Mouse (Mus musculus): ENCODE measurements around the gene Spryd3. TPM values are rescaled to one million over a fixed set of nuclear protein-coding genes. Genes with fewer than 3 reads are reported as not detected.

Gene Spryd3
- polyA plus RNA-seq, 1 experiment from 2014 or later, result 10.0 TPM

GRCm38 (mm10) chr15:102079221-102079620 lies 56.8 kb downstream of the Spryd3 start:
- no peak overlapping the region for H3K4me2 ChIP-seq (ENCODE audit: low read depth, low read length)
- no peak overlapping the region for H3K27ac ChIP-seq (ENCODE audit: low read depth)
- DNase-seq (no peak), ATAC-seq (no peak)
- H3K4me3 ChIP-seq (ENCODE audit: low read depth, low read length), result no peak overlapping the region
- TF ChIP-seq CTCF (IDR thresholded peaks at IDR 0.05; ENCODE audit: low read depth), result no peak
- no peak for TF ChIP-seq EP300 (IDR thresholded peaks at IDR 0.05; ENCODE audit: low read depth)
- peaks cover 26% of the 10 kb centered on the region for H3K36me3 ChIP-seq (replicated peaks; ENCODE audit: insufficient read depth, low read length)
- no peaks in the 10 kb centered on the region for H3K9me3 ChIP-seq (ENCODE audit: low read length)
- WGBS (ENCODE audit: insufficient replicate concordance), result 65% methylated on average over 4 of the region's 4 CpGs
- no peaks in the 10 kb centered on the region for H3K27me3 ChIP-seq (ENCODE audit: insufficient read depth, low read length)
- H3K9ac ChIP-seq (replicated peaks), result no peak overlapping the region
- peaks cover 23% of the 10 kb centered on the region for H3K4me1 ChIP-seq (ENCODE audit: insufficient read depth)

- Histone ChIP-seq H3K9ac (replicated peaks) (no peak overlapping the region), H3K4me1 (ENCODE audit: insufficient read depth) (peaks cover 28% of the 10 kb centered on the region), H3K27ac (ENCODE audit: low read depth) (no peak overlapping the region), H3K9me3 (ENCODE audit: low read length) (no peaks in the 10 kb centered on the region), H3K36me3 (replicated peaks; ENCODE audit: insufficient read depth, low read length) (peaks cover 7% of the 10 kb centered on the region), H3K4me3 (ENCODE audit: low read depth, low read length) (no peak overlapping the region), H3K27me3 (ENCODE audit: insufficient read depth, low read length) (no peaks in the 10 kb centered on the region), H3K4me2 (ENCODE audit: low read depth, low read length) (no peak overlapping the region)
- ATAC-seq (no peak), DNase-seq (no peak)
- 68% methylated on average over 2 of the region's 2 CpGs for WGBS (ENCODE audit: insufficient replicate concordance)
- TF ChIP-seq EP300 (IDR thresholded peaks at IDR 0.05; ENCODE audit: low read depth) (no peak), CTCF (IDR thresholded peaks at IDR 0.05; ENCODE audit: low read depth) (no peak)
Observed at GRCm38 (mm10) chr15:102077111-102077677, 58.8 kb downstream of the Spryd3 start.

GRCm38 (mm10) chr15:102074876-102075585 lies 61.0 kb downstream of the Spryd3 start:
- peak overlapping the region; percentile 89 for H3K4me2 ChIP-seq (ENCODE audit: low read depth, low read length)
- H3K4me1 ChIP-seq (ENCODE audit: insufficient read depth), result peaks cover 25% of the 10 kb centered on the region
- ATAC-seq (no peak), DNase-seq (no peak)
- H3K27me3 ChIP-seq (ENCODE audit: insufficient read depth, low read length), result no peaks in the 10 kb centered on the region
- H3K4me3 ChIP-seq (ENCODE audit: low read depth, low read length), result peak overlapping the region; percentile 98
- H3K36me3 ChIP-seq (replicated peaks; ENCODE audit: insufficient read depth, low read length), result peaks cover 3% of the 10 kb centered on the region; the same call in 1 of the 2 replicates
- H3K9ac ChIP-seq (replicated peaks), result peak overlapping the region; percentile 96
- no peaks in the 10 kb centered on the region for H3K9me3 ChIP-seq (ENCODE audit: low read length)
- TF ChIP-seq CTCF (IDR thresholded peaks at IDR 0.05; ENCODE audit: low read depth) (no peak), EP300 (IDR thresholded peaks at IDR 0.05; ENCODE audit: low read depth) (no peak)
- 2% methylated on average over 11 of the region's 11 CpGs for WGBS (ENCODE audit: insufficient replicate concordance)
- H3K27ac ChIP-seq (ENCODE audit: low read depth), result peak overlapping the region; percentile 98; the same call in 1 of the 2 replicates

- peaks cover 22% of the 10 kb centered on the region for H3K4me1 ChIP-seq (ENCODE audit: insufficient read depth)
- H3K36me3 ChIP-seq (replicated peaks; ENCODE audit: insufficient read depth, low read length), result peaks cover 2% of the 10 kb centered on the region; the same call in 1 of the 2 replicates
- 3% methylated on average over 55 of the region's 57 CpGs for WGBS (ENCODE audit: insufficient replicate concordance)
Observed at GRCm38 (mm10) chr15:102074070-102074731, 61.8 kb downstream of the Spryd3 start.

GRCm38 (mm10) chr15:102073559-102074069 lies 62.4 kb downstream of the Spryd3 start, which contains the start of gene Eif4b:
TSS of gene Eif4b (plus strand) at chr15:102073773.
- ATAC-seq, result peak; percentile 94
- H3K9ac ChIP-seq (replicated peaks), result peak within 1 kb of the TSS; percentile 96
- under 1% methylated on average over 57 of the region's 58 CpGs for WGBS (ENCODE audit: insufficient replicate concordance)
- H3K27ac ChIP-seq (ENCODE audit: low read depth), result peak within 1 kb of the TSS; percentile 98
- no peaks in the 10 kb centered on the region; the same call in 1 of the 2 replicates for H3K36me3 ChIP-seq (replicated peaks; ENCODE audit: insufficient read depth, low read length)
- peak; percentile 100 for DNase-seq
- peak within 1 kb of the TSS; percentile 98 for H3K4me3 ChIP-seq (ENCODE audit: low read depth, low read length)
- peaks cover 17% of the 10 kb centered on the region for H3K4me1 ChIP-seq (ENCODE audit: insufficient read depth)
- TF ChIP-seq CTCF (IDR thresholded peaks at IDR 0.05; ENCODE audit: low read depth), result peak; percentile 37
- TF ChIP-seq EP300 (IDR thresholded peaks at IDR 0.05; ENCODE audit: low read depth), result no peak
- no peaks in the 10 kb centered on the region for H3K9me3 ChIP-seq (ENCODE audit: low read length)
- H3K4me2 ChIP-seq (ENCODE audit: low read depth, low read length), result peak within 1 kb of the TSS; percentile 89
- H3K27me3 ChIP-seq (ENCODE audit: insufficient read depth, low read length), result no peaks in the 10 kb centered on the region

More at GRCm38 (mm10) chr15:102074070-102074731, 61.8 kb downstream of the Spryd3 start:
- peak overlapping the region; percentile 96 for H3K9ac ChIP-seq (replicated peaks)
- H3K4me2 ChIP-seq (ENCODE audit: low read depth, low read length), result peak overlapping the region; percentile 89
- H3K27ac ChIP-seq (ENCODE audit: low read depth), result peak overlapping the region; percentile 98
- no peaks in the 10 kb centered on the region for H3K9me3 ChIP-seq (ENCODE audit: low read length)
- peak overlapping the region; percentile 98 for H3K4me3 ChIP-seq (ENCODE audit: low read depth, low read length)
- DNase-seq (peak; percentile 77), ATAC-seq (peak; percentile 59)
- TF ChIP-seq CTCF (IDR thresholded peaks at IDR 0.05; ENCODE audit: low read depth) (no peak), EP300 (IDR thresholded peaks at IDR 0.05; ENCODE audit: low read depth) (no peak)
- H3K27me3 ChIP-seq (ENCODE audit: insufficient read depth, low read length), result no peaks in the 10 kb centered on the region

Measured in liver, postnatal 0 days (tissue).